In the genomic region with DNA sequence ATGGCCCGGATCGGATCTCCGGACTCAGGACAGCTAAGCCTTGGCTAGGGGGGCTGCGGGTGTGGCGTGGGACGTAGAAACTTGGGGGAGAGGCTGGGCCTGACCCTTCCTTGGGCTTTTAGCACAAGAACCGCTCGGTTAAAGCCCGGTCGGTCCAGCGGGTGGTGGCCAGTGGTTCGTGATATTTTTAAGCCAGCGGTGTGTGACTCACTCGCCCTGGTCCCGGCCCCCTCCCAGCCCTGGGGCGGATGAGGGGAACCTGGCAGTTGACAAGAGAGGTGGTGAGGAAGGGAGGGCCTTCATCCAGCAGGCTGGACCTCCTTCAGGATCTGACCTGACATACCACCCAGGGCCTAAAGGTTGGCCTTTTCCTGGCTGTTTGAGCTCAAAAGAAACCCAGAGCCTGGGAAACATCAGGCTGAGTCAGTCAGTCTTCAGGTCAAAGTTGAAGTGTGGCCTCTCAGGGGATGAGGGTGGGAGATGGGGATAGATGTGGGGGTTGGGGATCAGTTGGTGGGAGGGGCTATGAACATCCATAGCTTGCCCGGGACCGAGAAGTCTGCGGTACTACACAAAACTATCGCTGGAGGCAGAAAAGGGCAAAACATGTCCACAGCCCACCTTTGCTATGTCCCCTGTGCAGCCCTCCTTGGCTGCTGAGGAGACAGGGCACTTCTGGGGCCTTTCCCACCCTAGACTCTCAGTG, we compare ENCODE assay signal across 9 mouse cellular contexts. TPM values are rescaled to one million over a fixed set of nuclear protein-coding genes. Genes with fewer than 3 reads are reported as not detected.
DNase-seq lines count a peak whose midpoint lies in the region; ATAC-seq and TF ChIP-seq lines count a peak whose summit lies in the region.
"Had no signal": no experiment of that assay in that cellular context is flagged by ENCODE, and none has a peak within 500 bp of the region (broad histone marks: within the 10 kb centered on the region; RNA-seq: fewer than 3 reads in every experiment).

No protein-coding gene starts in this region.

- 44% methylated on average over 20 of the region's 20 CpGs for WGBS in liver, embryonic 11.5 days

- H3K9ac ChIP-seq in liver, embryonic 11.5 days (ENCODE audit: low read depth, low read length), result peak overlapping the region; percentile 56; the same call in 1 of the 2 replicates

- ATAC-seq in liver, embryonic 11.5 days (replicated peaks; ENCODE audit: low FRiP score), result no peak

- intact Hi-C loops in gastrocnemius, adult 2 months (cut with DNase I), result no loop called here

- H3K79me2 ChIP-seq in C2C12 (ENCODE audit: control insufficient read depth, insufficient read depth), result no peaks in the 10 kb centered on the region

- DNase-seq in gastrocnemius, adult 2 months, result no peak
- no peak for DNase-seq in gastrocnemius, postnatal 10 days
- peak; percentile 4 for DNase-seq in heart, postnatal 4 days
- DNase-seq in liver, embryonic 11.5 days (ENCODE audit: low spot score), result no peak
- no peak for DNase-seq in layer of hippocampus, postnatal 10 days (ENCODE audit: low spot score in 2 of 2)
- DNase-seq in spleen, postnatal 14 days (ENCODE audit: low spot score in 2 of 2), result no peak
- no peak for DNase-seq in cerebellum, adult 18-20 months
- DNase-seq: cerebellum, adult 8-10 months had no signal

- peak overlapping the region; percentile 74 for H3K27ac ChIP-seq in gastrocnemius, adult 2 months
- H3K27ac ChIP-seq in liver, embryonic 11.5 days (ENCODE audit: low read depth, low read length), result peak overlapping the region; percentile 4; the same call in 1 of the 2 replicates

- no peaks in the 10 kb centered on the region for H3K36me3 ChIP-seq in C2C12 (ENCODE audit: control insufficient read depth, insufficient read depth)
- no peaks in the 10 kb centered on the region; the same call in 1 of the 2 replicates for H3K36me3 ChIP-seq in liver, embryonic 11.5 days (ENCODE audit: control insufficient read depth, insufficient read depth, low read length)

- H3K79me3 ChIP-seq in C2C12 (ENCODE audit: low read depth), result no peaks in the 10 kb centered on the region

- H3K27me3 ChIP-seq in C2C12 (ENCODE audit: control insufficient read depth, insufficient read depth, insufficient read length), result no peaks in the 10 kb centered on the region
- 0 out of 2 replicates have a peak, but pooled peaks cover 3% of the 10 kb centered on the region for H3K27me3 ChIP-seq in liver, embryonic 11.5 days (replicated peaks; ENCODE audit: control insufficient read depth, insufficient read depth, low read length)

- no peak for TF ChIP-seq CTCF in gastrocnemius, adult 2 months (IDR thresholded peaks at IDR 0.05)
- TF ChIP-seq CTCF in C2C12 (IDR thresholded peaks at IDR 0.05; ENCODE audit: control insufficient read depth, insufficient read depth, insufficient read length), result no peak

- peak overlapping the region; percentile 14 for H3ac ChIP-seq in C2C12 (ENCODE audit: control insufficient read depth, insufficient read length, low read depth)

- H3K4me2 ChIP-seq in liver, embryonic 11.5 days, result peak overlapping the region; percentile 66

- peak overlapping the region; percentile 64 for H3K4me3 ChIP-seq in gastrocnemius, adult 2 months
- no peak overlapping the region for H3K4me3 ChIP-seq in C2C12 (ENCODE audit: insufficient read depth, poor library complexity, severe bottlenecking)
- peak overlapping the region; percentile 35 for H3K4me3 ChIP-seq in liver, embryonic 11.5 days (ENCODE audit: low read depth, low read length)

- no peaks in the 10 kb centered on the region for H3K9me3 ChIP-seq in liver, embryonic 11.5 days (ENCODE audit: control insufficient read depth, low read length)

- H3K4me1 ChIP-seq in liver, embryonic 11.5 days (replicated peaks; ENCODE audit: control insufficient read depth, insufficient read depth, low read length), result peaks cover 14% of the 10 kb centered on the region

TF ChIP-seq in C2C12, 6 proteins besides CTCF, POLR2A, EP300 and RAD21:
- TF ChIP-seq USF1 (IDR thresholded peaks at IDR 0.05; ENCODE audit: low read depth), result no peak
- TF ChIP-seq MAX (IDR thresholded peaks at IDR 0.05), result no peak
- TF ChIP-seq CEBPB (IDR thresholded peaks at IDR 0.05; ENCODE audit: low read depth), result no peak
- TF ChIP-seq MYOD1 (IDR thresholded peaks at IDR 0.05; ENCODE audit: control insufficient read depth, insufficient read length, low read depth), result no peak
- no peak for TF ChIP-seq MYOG (IDR thresholded peaks at IDR 0.05; ENCODE audit: control insufficient read depth, extremely low read depth, insufficient read length)
- no peak for TF ChIP-seq FOSL1 (IDR thresholded peaks at IDR 0.05; ENCODE audit: insufficient read depth, low read length, poor library complexity, severe bottlenecking)
TF ChIP-seq in C2C12: peak in this region for 0.

RNA-seq across cellular contexts. Expression of a gene that starts 0.7 kb away (rescaled TPM):
- 1 to 10 TPM; 2.6 to 3.1 TPM for total RNA-seq in gastrocnemius, adult 2 months (2021)
- total RNA-seq in gastrocnemius, postnatal 10 days (2021), result 1 to 10 TPM; 1.5 to 2.3 TPM
- polyA plus RNA-seq in C2C12 (2012; fragmentation: generic; extraction: Trizol), result 0.67 TPM
- 1 to 10 TPM; 1.9 TPM for total RNA-seq in heart, postnatal 4 days (2021)
- polyA plus RNA-seq in liver, embryonic 11.5 days (2014; fragmentation: Nextera tagmentation; extraction: Ambion mirVana), result 5.4 and 7.7 TPM in 2 replicates
- 1 to 10 TPM; 2.3 to 2.4 TPM for total RNA-seq in layer of hippocampus, postnatal 10 days (2021)

RNA-seq across cellular contexts. Expression of a gene that starts 11.8 kb away (rescaled TPM):
- 10 to 100 TPM; 11.5 to 16.9 TPM for total RNA-seq in gastrocnemius, adult 2 months (2021)
- 10 to 100 TPM; 12.1 to 12.8 TPM for total RNA-seq in gastrocnemius, postnatal 10 days (2021)
- 18.9 TPM for polyA plus RNA-seq in C2C12 (2012; fragmentation: generic; extraction: Trizol)
- total RNA-seq in heart, postnatal 4 days (2021), result 10 to 100 TPM; 15.9 to 16.3 TPM
- polyA plus RNA-seq in liver, embryonic 11.5 days (2014; fragmentation: Nextera tagmentation; extraction: Ambion mirVana), result 22.2 and 27.4 TPM in 2 replicates
- 10 to 100 TPM; 25.7 to 29.8 TPM for total RNA-seq in layer of hippocampus, postnatal 10 days (2021)

RNA-seq across cellular contexts. Expression of a gene that starts 11.9 kb away (rescaled TPM):
- 10 to 100 TPM; 13.3 to 14.0 TPM for total RNA-seq in gastrocnemius, adult 2 months (2021)
- 10 to 100 TPM; 24.6 to 28.7 TPM for total RNA-seq in gastrocnemius, postnatal 10 days (2021)
- 21.4 TPM for polyA plus RNA-seq in C2C12 (2012; fragmentation: generic; extraction: Trizol)
- total RNA-seq in heart, postnatal 4 days (2021), result 10 to 100 TPM; 27.8 to 30.6 TPM
- polyA plus RNA-seq in liver, embryonic 11.5 days (2014; fragmentation: Nextera tagmentation; extraction: Ambion mirVana), result 48.6 and 54.0 TPM in 2 replicates
- 100 to 1,000 TPM; 220 to 227 TPM for total RNA-seq in layer of hippocampus, postnatal 10 days (2021)

RNA-seq across cellular contexts. Expression of a gene that starts 47.6 kb away (rescaled TPM):
- total RNA-seq in gastrocnemius, adult 2 months (2021), result not detected
- under 1 TPM; 0.70 to 0.99 TPM for total RNA-seq in gastrocnemius, postnatal 10 days (2021)
- polyA plus RNA-seq in C2C12 (2012; fragmentation: generic; extraction: Trizol), result 0.01 TPM
- not detected for total RNA-seq in heart, postnatal 4 days (2021)
- 0.16 and 0.17 TPM in 2 replicates for polyA plus RNA-seq in liver, embryonic 11.5 days (2014; fragmentation: Nextera tagmentation; extraction: Ambion mirVana)
- total RNA-seq in layer of hippocampus, postnatal 10 days (2021), result under 1 TPM; 0.45 to 0.55 TPM

RNA-seq across cellular contexts. Expression of a gene that starts 52.6 kb away (rescaled TPM):
- 10 to 100 TPM; 77.5 to 88.3 TPM for total RNA-seq in gastrocnemius, adult 2 months (2021)
- 100 to 1,000 TPM; 110 to 111 TPM for total RNA-seq in gastrocnemius, postnatal 10 days (2021)
- polyA plus RNA-seq in C2C12 (2012; fragmentation: generic; extraction: Trizol), result 252 TPM
- 100 to 1,000 TPM; 126 to 134 TPM for total RNA-seq in heart, postnatal 4 days (2021)
- 442 and 472 TPM in 2 replicates for polyA plus RNA-seq in liver, embryonic 11.5 days (2014; fragmentation: Nextera tagmentation; extraction: Ambion mirVana)
- total RNA-seq in layer of hippocampus, postnatal 10 days (2021), result 100 to 1,000 TPM; 115 to 126 TPM

Comparison
In these comparisons a context has a peak if more than half of its experiments do, and no peak if none do; other contexts are left out.
1. RNA of a gene that starts 11.9 kb away (total RNA-seq): 220 to 227 TPM in layer of hippocampus, postnatal 10 days; 27.8 to 30.6 TPM in heart, postnatal 4 days, 24.6 to 28.7 TPM in gastrocnemius, postnatal 10 days and 13.3 to 14.0 TPM in gastrocnemius, adult 2 months; every median in the first group is over 4 times any median in the second.